Mouse (Mus musculus) T-helper 2 cell (primary cell): ENCODE measurements around the gene Hormad2.

ENCODE experiments used
- in situ Hi-C: fragments of 300-600 bp; cut with MboI, MseI; formaldehyde crosslinking; loops from one replicate; pipeline ENCODE4 v1.15.1; 2025; ENCODE audit warnings: high pct_unique_total_duplicates

Hormad2 gene

GRCm38 (mm10) chr11:4342027-4342426 is 98.9 kb downstream of the Hormad2 start:
- in situ Hi-C loops = no loop called here

GRCm38 (mm10) chr11:4340109-4340779 is 100.7 kb downstream of the Hormad2 start:
- in situ Hi-C loops = no loop called here

GRCm38 (mm10) chr11:4339275-4339674 is 101.6 kb downstream of the Hormad2 start:
- in situ Hi-C loops = no loop called here

GRCm38 (mm10) chr11:4336693-4337283 is 104.1 kb downstream of the Hormad2 start:
- in situ Hi-C loops = no loop called here

GRCm38 (mm10) chr11:4335810-4336692 is 104.9 kb downstream of the Hormad2 start:
- in situ Hi-C loops = no loop called here

GRCm38 (mm10) chr11:4332961-4333360 is 107.9 kb downstream of the Hormad2 start:
- in situ Hi-C loops = no loop called here

GRCm38 (mm10) chr11:4328188-4328587 is 112.7 kb downstream of the Hormad2 start:
- in situ Hi-C loops = no loop called here

- in situ Hi-C loops = no loop called here
Observed at GRCm38 (mm10) chr11:4323481-4323880, 117.4 kb downstream of the Hormad2 start.

- in situ Hi-C loops = no loop called here
Observed at GRCm38 (mm10) chr11:4322943-4323342, 118.0 kb downstream of the Hormad2 start.

- in situ Hi-C loops = no loop called here
Observed at GRCm38 (mm10) chr11:4320876-4321275, 120.0 kb downstream of the Hormad2 start.

GRCm38 (mm10) chr11:4319212-4319955 is 121.5 kb downstream of the Hormad2 start:
- in situ Hi-C loops = no loop called here

- in situ Hi-C loops = no loop called here
Observed at GRCm38 (mm10) chr11:4318011-4318410, 122.9 kb downstream of the Hormad2 start.

GRCm38 (mm10) chr11:4317287-4317686 is 123.6 kb downstream of the Hormad2 start:
- in situ Hi-C loops = no loop called here

GRCm38 (mm10) chr11:4312180-4312579 is 128.7 kb downstream of the Hormad2 start:
- in situ Hi-C loops = no loop called here

GRCm38 (mm10) chr11:4310324-4310723 is 130.6 kb downstream of the Hormad2 start:
- in situ Hi-C loops = no loop called here

- in situ Hi-C loops = no loop called here
Observed at GRCm38 (mm10) chr11:4309613-4310012, 131.3 kb downstream of the Hormad2 start.

GRCm38 (mm10) chr11:4308514-4309450 is 132.1 kb downstream of the Hormad2 start:
- in situ Hi-C loops = no loop called here

- in situ Hi-C loops = no loop called here
Observed at GRCm38 (mm10) chr11:4308060-4308513, 132.8 kb downstream of the Hormad2 start.

GRCm38 (mm10) chr11:4306086-4306485 is 134.8 kb downstream of the Hormad2 start:
- in situ Hi-C loops = no loop called here

GRCm38 (mm10) chr11:4305090-4305489 is 135.8 kb downstream of the Hormad2 start:
- in situ Hi-C loops = no loop called here

GRCm38 (mm10) chr11:4304203-4304602 is 136.7 kb downstream of the Hormad2 start:
- in situ Hi-C loops = no loop called here
